Mouse (Mus musculus) forebrain, embryonic 11.5 days (tissue): ENCODE results near the gene Defb15. TPM values are rescaled to one million over a fixed set of nuclear protein-coding genes. Genes with fewer than 3 reads are reported as not detected.

Experiments used
- polyA plus RNA-seq: library from polyadenylated mRNA; unstranded; fragments of >200 nt; fragmentation: Nextera tagmentation; extraction: Ambion mirVana; gene quantifications from 2 replicates; pipeline ENCODE4 v1.2.1, GENCODE M21; 2014

Gene Defb15
- polyA plus RNA-seq, 1 experiment from 2014 or later, result not detected

Other genes with a start within 250 kb of the Defb15 start
- not detected in 2 replicates for gene AY761184, start 229.1 kb downstream of the Defb15 start, polyA plus RNA-seq
- not detected in 2 replicates for gene Defa24, start 198.2 kb downstream of the Defb15 start, polyA plus RNA-seq
- not detected in 2 replicates for gene Defb50, start 109.2 kb downstream of the Defb15 start, polyA plus RNA-seq
- not detected in 2 replicates for gene Defb2, start 92.8 kb downstream of the Defb15 start, polyA plus RNA-seq
- not detected in 2 replicates for gene Defb10, start 73.8 kb downstream of the Defb15 start, polyA plus RNA-seq
- not detected in 2 replicates for gene Defb9, start 47.3 kb downstream of the Defb15 start, polyA plus RNA-seq
- not detected in 2 replicates for gene Defb11, start 26.3 kb downstream of the Defb15 start, polyA plus RNA-seq
- not detected in 2 replicates for gene Defb35, start 5.6 kb upstream of the Defb15 start, polyA plus RNA-seq
- not detected in 2 replicates for gene Defb13, start 14.1 kb upstream of the Defb15 start, polyA plus RNA-seq
- not detected in 2 replicates for gene Fam90a1a, start 26.0 kb upstream of the Defb15 start, polyA plus RNA-seq
- gene Ccdc70, start 37.1 kb upstream of the Defb15 start, polyA plus RNA-seq, result not detected in 2 replicates
- 2.3 and 2.6 TPM in 2 replicates for gene Atp7b, start 127.6 kb upstream of the Defb15 start, polyA plus RNA-seq
- 30.9 and 35.8 TPM in 2 replicates for gene Alg11, start 128.0 kb upstream of the Defb15 start, polyA plus RNA-seq
- 0.21 and 0.24 TPM in 2 replicates for gene Nek5, start 192.3 kb upstream of the Defb15 start, polyA plus RNA-seq
- 7.7 and 8.0 TPM in 2 replicates for gene Nek3, start 233.7 kb upstream of the Defb15 start, polyA plus RNA-seq